Mouse (Mus musculus) MEL (cell line): ENCODE results near the gene Mrps24. TPM values are rescaled to one million over a fixed set of nuclear protein-coding genes. Genes with fewer than 3 reads are reported as not detected.

Experiments used
- DNase-seq: peaks from one replicate; pipeline ENCODE4 v3.0.0; 2011; ENCODE audit warnings: low read depth, low spot score
- H3K27ac ChIP-seq: 2 replicates; pipeline ENCODE4 v1.5.1; 2012; ENCODE audit warnings: low read depth, mild to moderate bottlenecking, control low read depth, low read length, moderate library complexity; ENCODE audit not compliant: control insufficient read depth
- H3K27me3 ChIP-seq, 2 experiments: fragments of 150-350 bp in 1 of 2; sonication (generic) in 1 of 2; 2 replicates each; pipeline ENCODE4 v1.6.1; 2012; ENCODE audit warnings: low read length in 2 of 2, mild to moderate bottlenecking in 2 of 2, improper control_type of control experiment in 1 of 2, moderate library complexity in 1 of 2; ENCODE audit not compliant: insufficient read depth in 2 of 2, control insufficient read depth in 1 of 2
- H3K36me3 ChIP-seq, 2 experiments: 2 replicates each; pipeline ENCODE4 v1.6.1; 2012 to 2014; ENCODE audit warnings: low read length in 2 of 2, improper control_type of control experiment in 1 of 2, inconsistent platforms in 1 of 2, mild to moderate bottlenecking in 1 of 2; ENCODE audit not compliant: insufficient read depth in 2 of 2, control insufficient read depth in 1 of 2
- H3K4me1 ChIP-seq, 2 experiments: fragments of 150-350 bp in 1 of 2; sonication (generic) in 1 of 2; 2 replicates each; pipeline ENCODE4 v1.6.1; 2012; ENCODE audit warnings: low read length in 2 of 2, improper control_type of control experiment in 1 of 2, mild to moderate bottlenecking in 1 of 2; ENCODE audit not compliant: insufficient read depth in 2 of 2, control insufficient read depth in 1 of 2
- H3K4me3 ChIP-seq, 2 experiments: fragments of 150-350 bp in 1 of 2; sonication (generic) in 1 of 2; 2 replicates each; pipeline ENCODE4 v1.5.1; 2012; ENCODE audit warnings: low read depth in 2 of 2, low read length in 2 of 2, mild to moderate bottlenecking in 2 of 2, moderate library complexity in 2 of 2, control low read depth in 1 of 2, improper control_type of control experiment in 1 of 2; ENCODE audit not compliant: control insufficient read depth in 1 of 2, insufficient read depth in 1 of 2
- H3K79me2 ChIP-seq: 2 replicates; pipeline ENCODE4 v1.6.1; 2012; ENCODE audit warnings: mild to moderate bottlenecking, low read length, moderate library complexity; ENCODE audit not compliant: control insufficient read depth, poor library complexity, insufficient read depth
- H3K9ac ChIP-seq: 2 replicates; pipeline ENCODE4 v1.6.1; 2012; ENCODE audit warnings: low read depth, mild to moderate bottlenecking, control low read depth, low read length, moderate library complexity; ENCODE audit not compliant: control insufficient read depth, poor library complexity, severe bottlenecking
- H3K9me3 ChIP-seq: fragments of 150-350 bp; sonication (generic); replicated peaks from 2 replicates; pipeline ENCODE4 v1.6.1; 2012; ENCODE audit warnings: mild to moderate bottlenecking, low read length, improper control_type of control experiment, moderate library complexity; ENCODE audit not compliant: insufficient read depth
- CHD1 ChIP-seq: IDR thresholded peaks from 2 replicates; pipeline ENCODE4 v1.6.1; 2012; ENCODE audit warnings: low read depth, mild to moderate bottlenecking, inconsistent platforms, low read length, improper control_type of control experiment
- CTCF ChIP-seq, 3 experiments: IDR thresholded peaks in 2 of 3; conservative IDR thresholded peaks in 1 of 3; 2 replicates each; pipeline ENCODE4 v1.5.1; 2011 to 2012; ENCODE audit warnings: low read length in 3 of 3, low read depth in 2 of 3, mild to moderate bottlenecking in 2 of 3, improper control_type of control experiment in 1 of 3, inconsistent platforms in 1 of 3, mixed read lengths in 1 of 3, moderate library complexity in 1 of 3; ENCODE audit not compliant: control insufficient read depth in 1 of 3, insufficient read depth in 1 of 3, poor library complexity in 1 of 3, severe bottlenecking in 1 of 3
- E2F4 ChIP-seq: IDR thresholded peaks from 2 replicates; pipeline ENCODE4 v1.6.1; 2011; ENCODE audit warnings: low read depth, low read length, improper control_type of control experiment, borderline replicate concordance
- EP300 ChIP-seq, 2 experiments: IDR thresholded peaks; 2 replicates each; pipeline ENCODE4 v1.6.1; 2011; ENCODE audit warnings: improper control_type of control experiment in 2 of 2, low read length in 2 of 2, low read depth in 1 of 2, mild to moderate bottlenecking in 1 of 2
- ETS1 ChIP-seq: IDR thresholded peaks from 2 replicates; pipeline ENCODE4 v1.6.1; 2012; ENCODE audit warnings: low read depth, mild to moderate bottlenecking, inconsistent platforms, low read length, improper control_type of control experiment, moderate library complexity
- JUND ChIP-seq: IDR thresholded peaks from 2 replicates; pipeline ENCODE4 v1.6.1; 2011; ENCODE audit warnings: low read depth, mild to moderate bottlenecking, improper control_type of control experiment, low read length
- KAT2A ChIP-seq: conservative IDR thresholded peaks from 2 replicates; pipeline ENCODE4 v1.6.1; 2012; ENCODE audit warnings: low read depth, low read length, improper control_type of control experiment, inconsistent platforms
- MAX ChIP-seq: IDR thresholded peaks from 2 replicates; pipeline ENCODE4 v1.6.1; 2011; ENCODE audit warnings: low read length, improper control_type of control experiment
- MAZ ChIP-seq: IDR thresholded peaks from 2 replicates; pipeline ENCODE4 v1.6.1; 2012; ENCODE audit warnings: low read depth, mild to moderate bottlenecking, inconsistent platforms, low read length, improper control_type of control experiment
- MYC ChIP-seq: IDR thresholded peaks from 2 replicates; pipeline ENCODE4 v1.6.1; 2011; ENCODE audit warnings: low read depth, mild to moderate bottlenecking, low read length, improper control_type of control experiment, moderate library complexity
- NELFE ChIP-seq: IDR thresholded peaks from 2 replicates; pipeline ENCODE4 v1.6.1; 2011; ENCODE audit warnings: low read depth, low read length, improper control_type of control experiment
- POLR2A ChIP-seq, 2 experiments: IDR thresholded peaks; 2 replicates each; pipeline ENCODE4 v1.6.1; 2011 to 2012; ENCODE audit warnings: low read length in 2 of 2, mild to moderate bottlenecking in 2 of 2, control low read depth in 1 of 2, improper control_type of control experiment in 1 of 2, low read depth in 1 of 2, moderate library complexity in 1 of 2; ENCODE audit not compliant: control insufficient read depth in 1 of 2, insufficient read depth in 1 of 2, poor library complexity in 1 of 2
- POLR2AphosphoS5 ChIP-seq: IDR thresholded peaks from 2 replicates; pipeline ENCODE4 v1.6.1; 2012; ENCODE audit warnings: low read depth, borderline replicate concordance, mild to moderate bottlenecking, inconsistent platforms, low read length, moderate library complexity, mixed read lengths
- RAD21 ChIP-seq: IDR thresholded peaks from 2 replicates; pipeline ENCODE4 v1.6.1; 2011; ENCODE audit warnings: mild to moderate bottlenecking, low read depth, low read length, improper control_type of control experiment
- RCOR1 ChIP-seq: IDR thresholded peaks from 2 replicates; pipeline ENCODE4 v1.6.1; 2012; ENCODE audit warnings: low read depth, mild to moderate bottlenecking, inconsistent platforms, low read length, improper control_type of control experiment
- SIN3A ChIP-seq: IDR thresholded peaks from 2 replicates; pipeline ENCODE4 v1.6.1; 2012; ENCODE audit warnings: low read length, improper control_type of control experiment, inconsistent platforms
- TAL1 ChIP-seq: IDR thresholded peaks from 2 replicates; pipeline ENCODE4 v1.6.1; 2012; ENCODE audit warnings: mild to moderate bottlenecking, inconsistent platforms, low read length, moderate library complexity, mixed read lengths
- TBP ChIP-seq: IDR thresholded peaks from 2 replicates; pipeline ENCODE4 v1.8.0; 2011; ENCODE audit warnings: low read depth, low read length, improper control_type of control experiment
- TCF12 ChIP-seq: IDR thresholded peaks from 2 replicates; pipeline ENCODE4 v1.6.1; 2014; ENCODE audit warnings: low read depth, mild to moderate bottlenecking, inconsistent platforms, low read length, improper control_type of control experiment, moderate library complexity
- ZC3H11A ChIP-seq: IDR thresholded peaks from 2 replicates; pipeline ENCODE4 v1.6.1; 2012; ENCODE audit warnings: low read depth, mild to moderate bottlenecking, inconsistent platforms, low read length, improper control_type of control experiment
- ZMIZ1 ChIP-seq: IDR thresholded peaks from 2 replicates; pipeline ENCODE4 v1.6.1; 2012; ENCODE audit warnings: low read depth, mild to moderate bottlenecking, inconsistent platforms, low read length, improper control_type of control experiment, moderate library complexity
- ZNF384 ChIP-seq: IDR thresholded peaks from 2 replicates; pipeline ENCODE4 v1.6.1; 2012; ENCODE audit warnings: low read depth, mild to moderate bottlenecking, inconsistent platforms, low read length, improper control_type of control experiment
- polyA plus RNA-seq, 2 experiments: library from polyadenylated mRNA; stranded (reverse) in 1 of 2; unstranded in 1 of 2; fragments of >175 nt in 1 of 2; fragments of >200 nt in 1 of 2; gene quantifications; 2 replicates each; pipeline versions ENCODE4 v1.2.1 to v1.2.4; 2012; ENCODE audit warnings: low replicate concordance in 2 of 2, low read depth in 1 of 2; ENCODE audit not compliant: insufficient read length in 2 of 2, insufficient read depth in 1 of 2, missing spikeins in 1 of 2
- total RNA-seq: library from RNA; depleted of rRNA; stranded (reverse); fragments of 300-350 nt; gene quantifications from 2 replicates; pipeline ENCODE4 v1.2.3, GENCODE M21; 2012

Mrps24 gene
- total and polyA plus RNA-seq, 3 experiments: 163 to 184 TPM; not detected in 1

DNA sequence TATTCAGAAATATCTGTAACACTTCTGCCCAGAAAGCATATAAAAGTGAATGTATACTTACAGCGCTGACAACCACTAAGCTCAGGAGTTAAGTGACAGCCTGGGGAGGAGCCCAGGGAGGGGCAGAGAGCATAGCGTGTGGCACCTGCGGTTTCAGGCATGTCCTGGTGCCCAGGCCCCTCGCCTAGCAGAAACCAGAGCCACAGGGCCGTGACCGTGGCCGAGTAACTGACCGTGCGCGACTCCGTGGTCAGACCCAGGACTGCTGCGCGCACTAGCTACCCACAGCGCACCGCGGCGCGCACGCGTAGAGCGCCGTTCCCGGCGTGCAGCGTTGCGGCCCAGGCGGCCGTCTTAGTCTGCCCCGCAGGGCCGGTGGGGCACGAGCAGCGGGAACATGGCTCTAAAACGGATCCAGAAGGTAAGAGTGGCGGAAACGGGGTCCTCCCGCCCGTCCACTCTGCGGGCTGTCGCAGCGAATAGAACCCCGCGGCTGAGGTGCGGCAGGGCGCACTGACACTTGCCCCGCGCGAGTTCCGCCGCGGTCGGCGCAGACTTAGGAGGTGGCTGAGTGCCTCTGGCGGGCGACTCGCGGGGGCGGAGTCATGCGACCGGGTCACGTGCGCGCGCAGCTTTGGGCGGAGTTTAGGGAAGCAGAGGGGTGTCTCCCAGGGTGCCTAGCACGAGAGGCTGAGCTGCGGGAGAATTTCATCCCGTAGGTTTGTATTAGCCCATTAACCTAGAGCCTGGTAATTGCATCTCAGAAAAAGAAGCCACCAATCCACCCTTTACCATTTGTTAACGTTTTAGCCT lies 46.5 kb upstream of the Mrps24 start, which contains the start of gene Urgcp (continued):
- TF ChIP-seq RCOR1 (no peak), JUND (no peak)

- Histone ChIP-seq H3K9me3 (no peaks in the 10 kb centered on the region), H3K27me3 (no peaks in the 10 kb centered on the region), H3K36me3 (peaks cover 0 to 9% of the 10 kb centered on the region in 2 experiments; a peak in 2 of 4 replicates), H3K79me2 (peaks cover 4% of the 10 kb centered on the region; the same call in 1 of the 2 replicates), H3K9ac (no peak overlapping the region), H3K27ac (no peak overlapping the region), H3K4me3 (no peak overlapping the region), H3K4me1 (peaks cover 2 to 8% of the 10 kb centered on the region in 2 experiments)
- no peak for DNase-seq
- TF ChIP-seq ZMIZ1 (no peak), CTCF (IDR thresholded peaks at IDR 0.05 in 2 of 3, conservative IDR thresholded peaks at IDR 0.05 in 1 of 3; ENCODE audit: control insufficient read depth in 1 of 3, insufficient read depth in 1 of 3, low read depth in 2 of 3, low read length in 3 of 3, poor library complexity in 1 of 3, severe bottlenecking in 1 of 3) (no peak), MAX (no peak), TCF12 (no peak), ETS1 (no peak), MAZ (no peak), POLR2A (IDR thresholded peaks at IDR 0.05; ENCODE audit: control insufficient read depth in 1 of 2, insufficient read depth in 1 of 2, low read depth in 1 of 2, low read length in 2 of 2, poor library complexity in 1 of 2) (no peak)
Measured at GRCm38 (mm10) chr11:5753755-5754154, 38.3 kb upstream of the Mrps24 start.

DNA sequence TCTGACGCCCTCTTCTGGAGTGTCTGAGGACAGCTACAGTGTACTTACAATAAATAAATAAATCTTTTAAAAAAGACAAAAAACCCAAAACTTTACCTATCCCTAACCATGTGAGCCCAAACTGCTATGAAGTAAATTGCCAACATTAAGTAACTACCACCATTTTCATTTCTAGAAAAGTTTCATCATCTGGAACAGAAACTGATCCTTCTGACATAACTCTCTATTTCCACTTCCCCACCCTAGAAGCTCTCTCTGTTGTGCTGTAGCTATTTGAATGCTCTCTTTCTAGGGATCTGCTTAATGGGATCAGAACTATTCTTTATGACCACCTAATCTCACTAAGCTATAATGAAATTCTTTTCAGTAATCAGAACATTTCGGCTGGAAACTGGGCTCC lies 29.5 kb upstream of the Mrps24 start:
- Histone ChIP-seq H3K36me3 (peaks cover 0 to 11% of the 10 kb centered on the region in 2 experiments; a peak in 2 of 4 replicates), H3K4me3 (no peak overlapping the region), H3K27ac (no peak overlapping the region), H3K79me2 (peaks cover 11% of the 10 kb centered on the region), H3K9me3 (no peaks in the 10 kb centered on the region), H3K27me3 (no peaks in the 10 kb centered on the region), H3K4me1 (peaks cover 5 to 8% of the 10 kb centered on the region in 2 experiments), H3K9ac (no peak overlapping the region)
- DNase-seq: no peak
- TF ChIP-seq ZNF384: no peak
- peak; percentile 36; the same call in 1 of the 2 replicates for TF ChIP-seq TBP

GRCm38 (mm10) chr11:5742106-5742505 lies 26.6 kb upstream of the Mrps24 start:
- Histone ChIP-seq H3K9ac (peak overlapping the region; percentile 47), H3K27me3 (no peaks in the 10 kb centered on the region), H3K36me3 (peaks cover 0 to 27% of the 10 kb centered on the region in 2 experiments; a peak in 2 of 4 replicates), H3K27ac (no peak overlapping the region), H3K4me3 (peak overlapping the region; percentile 22 to 92; a peak in 2 of 4 replicates), H3K79me2 (peaks cover 30% of the 10 kb centered on the region), H3K4me1 (peaks cover 16 to 25% of the 10 kb centered on the region in 2 experiments), H3K9me3 (no peaks in the 10 kb centered on the region)
- DNase-seq: peak; percentile 75
- TF ChIP-seq TCF12 (no peak), NELFE (no peak), KAT2A (no peak), ZC3H11A (peak; percentile 59), JUND (no peak), MAZ (no peak), E2F4 (no peak), SIN3A (peak; percentile 58; the same call in 1 of the 2 replicates), TAL1 (no peak), MYC (peak; percentile 78), ZMIZ1 (no peak), ZNF384 (peak; percentile 74), CHD1 (no peak), RCOR1 (peak; percentile 47; the same call in 1 of the 2 replicates), RAD21 (peak; percentile 57), POLR2AphosphoS5 (no peak), TBP (peak; percentile 50), EP300 (IDR thresholded peaks at IDR 0.05; ENCODE audit: low read depth in 1 of 2, low read length in 2 of 2) (no peak), MAX (no peak)
